Mouse (Mus musculus): ENCODE measurements around the gene Fam186b.

Fam186b gene

DNA sequence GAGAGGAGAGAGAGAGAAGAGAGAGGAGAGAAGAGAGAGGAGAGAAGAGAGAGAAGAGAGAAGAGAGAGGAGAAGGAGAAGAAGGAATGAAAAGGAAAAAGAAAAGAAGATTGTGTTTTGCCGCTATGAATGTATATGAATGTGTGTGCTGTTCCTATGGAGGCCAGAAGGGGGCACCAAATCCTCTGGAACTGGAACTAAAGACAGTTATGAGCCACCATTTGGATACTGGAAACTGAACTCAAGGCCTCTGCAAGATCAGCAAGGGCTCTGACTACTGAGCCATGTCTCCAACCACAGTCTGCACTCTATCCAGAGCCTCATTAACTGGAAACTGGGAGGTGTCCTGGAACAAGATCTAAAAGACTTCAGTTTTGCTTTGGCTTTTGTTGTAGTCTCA is 31.3 kb upstream of the Fam186b start:
- peaks cover 12% of the 10 kb centered on the region for H3K4me1 ChIP-seq (replicated peaks; ENCODE audit: low read depth, low read length)

DNA sequence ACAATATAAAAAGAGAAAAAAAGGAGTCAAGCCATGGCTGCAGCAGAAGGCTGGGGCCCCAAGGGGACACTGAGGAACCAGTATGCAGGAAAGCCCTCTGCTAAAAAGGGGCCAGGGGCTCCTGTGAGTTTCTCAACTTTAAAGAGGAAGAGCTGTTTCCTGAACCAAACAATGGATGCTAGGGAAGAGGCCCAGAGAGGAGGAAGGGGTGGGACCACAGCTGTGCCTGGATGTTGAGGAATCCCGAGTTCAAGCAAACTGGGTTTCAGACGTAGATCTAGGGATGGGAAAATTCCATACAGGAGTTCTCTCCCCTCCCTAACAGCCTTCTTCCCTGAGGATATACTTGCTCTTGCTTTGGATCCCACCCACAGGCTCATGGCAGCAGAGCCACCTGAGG is 30.7 kb upstream of the Fam186b start:
- Histone ChIP-seq H3K4me3 (replicated peaks; ENCODE audit: low read length) (no peak overlapping the region), H3K27me3 (ENCODE audit: insufficient read depth, low read length) (no peaks in the 10 kb centered on the region), H3K9me3 (ENCODE audit: low read length) (no peaks in the 10 kb centered on the region), H3K36me3 (ENCODE audit: insufficient read depth, low read length) (peaks cover 81% of the 10 kb centered on the region), H3K4me1 (replicated peaks; ENCODE audit: low read depth, low read length) (peaks cover 12% of the 10 kb centered on the region)
- TF ChIP-seq CTCF (conservative IDR thresholded peaks at IDR 0.05; ENCODE audit: low read length) (no peak), POU5F1 (IDR thresholded peaks at IDR 0.05; ENCODE audit: borderline replicate concordance, low read length) (no peak), NANOG (IDR thresholded peaks at IDR 0.05; ENCODE audit: borderline replicate concordance, low read length) (no peak)

More for the DNA sequence above, 31.3 kb upstream of the Fam186b start:
- no peaks in the 10 kb centered on the region for H3K9me3 ChIP-seq (ENCODE audit: low read length)
- H3K4me3 ChIP-seq (replicated peaks; ENCODE audit: low read length) = no peak overlapping the region
- TF ChIP-seq CTCF (conservative IDR thresholded peaks at IDR 0.05; ENCODE audit: low read length) (peak; percentile 91), NANOG (IDR thresholded peaks at IDR 0.05; ENCODE audit: borderline replicate concordance, low read length) (no peak)
- no peaks in the 10 kb centered on the region for H3K27me3 ChIP-seq (ENCODE audit: insufficient read depth, low read length)
- peaks cover 80% of the 10 kb centered on the region for H3K36me3 ChIP-seq (ENCODE audit: insufficient read depth, low read length)

DNA sequence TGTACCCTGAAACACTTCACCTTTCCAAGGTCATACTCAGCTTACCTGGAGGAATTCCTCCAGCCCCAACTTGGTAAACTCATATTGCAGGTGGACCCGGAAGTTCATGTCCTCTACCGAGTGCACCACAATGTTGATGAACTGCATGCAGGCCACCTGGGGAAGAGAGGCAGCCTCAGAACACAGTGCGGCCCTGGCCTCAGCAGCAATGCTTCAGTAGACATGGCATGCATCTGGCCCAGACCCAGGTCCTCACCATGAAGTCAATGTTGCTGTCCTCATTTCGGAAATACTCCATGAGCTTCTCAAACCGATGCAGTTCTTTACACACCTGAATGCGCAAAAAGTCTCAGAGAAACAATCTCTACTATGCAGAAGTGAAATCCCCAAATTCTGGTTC is 29.9 kb upstream of the Fam186b start:
- TF ChIP-seq CTCF (conservative IDR thresholded peaks at IDR 0.05; ENCODE audit: low read length) (no peak), POU5F1 (IDR thresholded peaks at IDR 0.05; ENCODE audit: borderline replicate concordance, low read length) (no peak), NANOG (IDR thresholded peaks at IDR 0.05; ENCODE audit: borderline replicate concordance, low read length) (no peak)

DNA sequence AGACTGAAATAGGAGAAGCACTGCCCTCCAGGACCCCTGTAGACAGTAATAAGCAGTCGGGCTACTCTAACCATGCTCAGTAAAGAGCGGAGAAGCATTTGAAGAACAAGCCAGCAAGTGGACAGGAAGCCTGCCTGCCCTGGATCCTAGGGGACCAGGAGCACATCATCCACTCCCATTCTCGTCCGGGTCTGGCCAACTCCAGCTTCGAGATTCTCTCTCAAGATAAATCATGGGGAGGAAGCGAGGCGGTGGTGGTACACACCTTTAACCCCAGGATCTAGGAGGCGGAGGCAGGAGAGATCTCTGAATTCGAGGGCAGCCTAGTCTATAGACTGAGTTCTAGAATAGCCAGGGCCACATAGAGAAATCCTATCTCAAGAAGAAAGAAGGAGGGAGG is 28.5 kb upstream of the Fam186b start:
- Histone ChIP-seq H3K9me3 (ENCODE audit: low read length) (no peaks in the 10 kb centered on the region), H3K4me1 (replicated peaks; ENCODE audit: low read depth, low read length) (peaks cover 12% of the 10 kb centered on the region), H3K4me3 (replicated peaks; ENCODE audit: low read length) (no peak overlapping the region), H3K36me3 (ENCODE audit: insufficient read depth, low read length) (peaks cover 89% of the 10 kb centered on the region), H3K27me3 (ENCODE audit: insufficient read depth, low read length) (no peaks in the 10 kb centered on the region)
- no peak for TF ChIP-seq POU5F1 (IDR thresholded peaks at IDR 0.05; ENCODE audit: borderline replicate concordance, low read length)
- no peak for TF ChIP-seq NANOG (IDR thresholded peaks at IDR 0.05; ENCODE audit: borderline replicate concordance, low read length)
- no peak for TF ChIP-seq CTCF (conservative IDR thresholded peaks at IDR 0.05; ENCODE audit: low read length)

More for the DNA sequence above, 29.9 kb upstream of the Fam186b start:
- H3K27me3 ChIP-seq (ENCODE audit: insufficient read depth, low read length) = no peaks in the 10 kb centered on the region
- no peaks in the 10 kb centered on the region for H3K9me3 ChIP-seq (ENCODE audit: low read length)
- H3K4me3 ChIP-seq (replicated peaks; ENCODE audit: low read length) = no peak overlapping the region
- peaks cover 12% of the 10 kb centered on the region for H3K4me1 ChIP-seq (replicated peaks; ENCODE audit: low read depth, low read length)
- peaks cover 88% of the 10 kb centered on the region for H3K36me3 ChIP-seq (ENCODE audit: insufficient read depth, low read length)

DNA sequence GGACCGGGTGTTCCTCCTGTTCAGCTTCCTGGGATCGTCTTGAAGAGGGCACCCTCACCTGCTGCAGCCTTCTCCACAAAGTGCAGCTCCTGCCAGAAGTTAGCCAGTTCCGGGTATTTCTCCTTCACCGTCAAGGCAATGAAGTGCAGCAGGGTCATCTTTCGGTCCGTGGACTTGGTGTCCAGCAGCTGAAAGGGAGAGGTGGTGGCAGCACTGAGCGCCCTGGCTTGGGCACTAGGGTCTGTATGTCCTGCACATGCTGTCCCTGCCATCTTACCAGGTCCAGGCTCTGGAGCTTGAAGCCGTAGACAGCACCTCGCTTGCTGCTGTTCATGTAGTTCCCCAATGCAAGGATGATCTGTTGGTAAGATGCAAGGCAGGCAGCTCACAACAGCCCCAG is 25.3 kb upstream of the Fam186b start:
- Histone ChIP-seq H3K4me1 (replicated peaks; ENCODE audit: low read depth, low read length) (peaks cover 33% of the 10 kb centered on the region), H3K4me3 (replicated peaks; ENCODE audit: low read length) (no peak overlapping the region), H3K9me3 (ENCODE audit: low read length) (no peaks in the 10 kb centered on the region), H3K27me3 (ENCODE audit: insufficient read depth, low read length) (no peaks in the 10 kb centered on the region), H3K36me3 (ENCODE audit: insufficient read depth, low read length) (peaks cover 99% of the 10 kb centered on the region)
- TF ChIP-seq POU5F1 (IDR thresholded peaks at IDR 0.05; ENCODE audit: borderline replicate concordance, low read length) (no peak), NANOG (IDR thresholded peaks at IDR 0.05; ENCODE audit: borderline replicate concordance, low read length) (no peak), CTCF (conservative IDR thresholded peaks at IDR 0.05; ENCODE audit: low read length) (no peak)

DNA sequence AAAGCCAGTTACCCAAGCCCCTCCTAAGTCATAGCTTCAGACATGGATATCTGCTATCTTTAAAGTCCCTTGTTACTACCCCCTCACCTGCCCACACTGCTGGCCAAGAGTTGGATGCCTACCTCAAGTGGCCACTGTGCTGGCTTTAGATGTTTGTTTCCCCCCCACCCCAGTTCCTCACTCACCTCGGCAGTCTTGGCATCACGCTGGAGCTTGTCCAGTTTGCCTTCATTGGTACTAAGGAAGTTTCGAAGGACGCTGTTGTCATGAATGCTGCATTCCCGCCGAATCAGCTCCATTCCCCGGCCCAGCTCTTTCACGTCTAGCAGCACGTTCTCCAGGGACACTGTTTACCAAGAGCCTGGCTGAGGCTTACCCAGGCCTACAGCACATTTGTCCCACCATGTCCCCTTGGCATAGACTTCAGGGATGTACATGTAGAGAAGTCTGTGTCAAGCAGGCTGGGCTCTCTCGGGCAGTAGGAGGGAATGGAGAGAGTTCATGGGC is 24.5 kb upstream of the Fam186b start:
- no peak for TF ChIP-seq CTCF (conservative IDR thresholded peaks at IDR 0.05; ENCODE audit: low read length)
- no peak for TF ChIP-seq NANOG (IDR thresholded peaks at IDR 0.05; ENCODE audit: borderline replicate concordance, low read length)
- no peak for TF ChIP-seq POU5F1 (IDR thresholded peaks at IDR 0.05; ENCODE audit: borderline replicate concordance, low read length)
- no peak overlapping the region for H3K4me3 ChIP-seq (replicated peaks; ENCODE audit: low read length)
- H3K4me1 ChIP-seq (replicated peaks; ENCODE audit: low read depth, low read length) = peaks cover 40% of the 10 kb centered on the region
- H3K27me3 ChIP-seq (ENCODE audit: insufficient read depth, low read length) = no peaks in the 10 kb centered on the region
- no peaks in the 10 kb centered on the region for H3K9me3 ChIP-seq (ENCODE audit: low read length)
- H3K36me3 ChIP-seq (ENCODE audit: insufficient read depth, low read length) = peaks cover 99% of the 10 kb centered on the region

DNA sequence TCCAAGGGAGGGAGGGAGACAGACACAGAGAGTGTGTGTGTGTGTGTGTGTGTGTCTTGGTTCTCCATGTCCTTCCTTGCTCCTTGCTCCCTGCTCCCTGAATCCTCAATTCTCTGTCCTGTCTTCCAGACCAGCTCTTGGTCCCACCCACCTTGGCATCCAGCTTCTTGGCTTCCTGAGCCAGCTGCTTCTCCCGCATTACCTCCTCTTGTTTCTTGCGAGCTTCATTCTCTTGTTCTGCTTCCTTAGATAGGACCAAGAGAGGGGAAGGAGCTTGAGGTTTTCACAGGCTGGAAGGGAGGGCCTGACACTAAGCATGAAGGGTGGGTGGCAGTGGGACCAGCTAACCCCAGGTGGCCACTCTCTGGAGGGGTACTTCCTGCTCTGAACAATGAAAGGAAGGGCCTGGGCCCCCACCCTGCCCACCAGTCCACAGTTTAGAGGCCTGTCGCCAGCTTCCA is 23.8 kb upstream of the Fam186b start:
- no peak for TF ChIP-seq CTCF (conservative IDR thresholded peaks at IDR 0.05; ENCODE audit: low read length)
- no peak for TF ChIP-seq NANOG (IDR thresholded peaks at IDR 0.05; ENCODE audit: borderline replicate concordance, low read length)
- no peak for TF ChIP-seq POU5F1 (IDR thresholded peaks at IDR 0.05; ENCODE audit: borderline replicate concordance, low read length)
- Histone ChIP-seq H3K4me3 (replicated peaks; ENCODE audit: low read length) (no peak overlapping the region), H3K9me3 (ENCODE audit: low read length) (no peaks in the 10 kb centered on the region), H3K27me3 (ENCODE audit: insufficient read depth, low read length) (no peaks in the 10 kb centered on the region), H3K4me1 (replicated peaks; ENCODE audit: low read depth, low read length) (peaks cover 48% of the 10 kb centered on the region), H3K36me3 (ENCODE audit: insufficient read depth, low read length) (peaks cover 99% of the 10 kb centered on the region)

DNA sequence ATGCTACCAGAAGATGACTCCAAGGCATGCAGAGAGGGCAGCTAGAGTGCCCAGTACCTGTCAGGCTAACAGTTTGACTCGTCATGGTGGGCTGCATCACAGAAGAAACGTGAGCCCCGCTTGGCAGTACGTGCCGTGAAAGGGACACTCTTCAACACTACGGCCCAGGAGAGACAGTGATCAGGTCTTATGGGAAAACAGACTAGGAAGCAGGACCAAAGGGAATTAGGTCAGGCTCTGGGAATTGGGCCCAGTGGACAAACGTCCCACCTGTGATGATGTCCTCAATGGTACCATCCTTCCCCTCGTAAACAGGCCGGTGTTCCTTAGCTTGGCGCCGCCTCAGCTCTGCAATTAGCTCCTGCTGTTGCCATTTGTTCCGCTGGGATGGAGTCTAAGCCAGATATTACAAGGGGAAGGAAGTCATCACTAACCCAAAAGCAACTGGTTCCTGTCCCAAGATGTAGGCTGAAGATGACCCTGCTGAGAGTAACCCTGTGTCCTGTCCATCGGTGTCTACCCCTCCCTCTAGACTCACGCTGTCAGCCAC is 23.2 kb upstream of the Fam186b start:
- Histone ChIP-seq H3K4me1 (replicated peaks; ENCODE audit: low read depth, low read length) (peaks cover 51% of the 10 kb centered on the region), H3K9me3 (ENCODE audit: low read length) (no peaks in the 10 kb centered on the region), H3K4me3 (replicated peaks; ENCODE audit: low read length) (no peak overlapping the region), H3K36me3 (ENCODE audit: insufficient read depth, low read length) (peaks cover 99% of the 10 kb centered on the region), H3K27me3 (ENCODE audit: insufficient read depth, low read length) (no peaks in the 10 kb centered on the region)
- no peak for TF ChIP-seq NANOG (IDR thresholded peaks at IDR 0.05; ENCODE audit: borderline replicate concordance, low read length)

DNA sequence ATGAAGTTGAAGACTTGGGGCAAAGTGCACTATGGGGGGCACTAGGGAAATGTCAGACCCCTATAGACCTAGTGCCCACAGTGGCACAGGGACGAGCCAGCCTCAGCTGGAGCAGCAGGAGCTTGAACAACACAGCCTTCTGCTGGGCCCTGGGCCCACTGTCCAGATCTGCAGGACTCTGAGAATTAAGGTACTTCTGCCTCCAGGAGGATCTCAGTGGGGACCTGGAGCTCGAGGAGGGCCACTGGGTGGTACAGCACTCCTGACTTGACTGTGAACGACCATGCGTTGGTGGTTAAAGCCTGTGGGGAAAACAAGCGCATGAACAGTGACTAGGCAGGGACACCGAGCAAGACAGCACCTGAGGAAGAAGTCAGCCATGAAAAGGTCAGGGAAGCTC is 22.4 kb upstream of the Fam186b start:
- H3K36me3 ChIP-seq (ENCODE audit: insufficient read depth, low read length) = peaks cover 99% of the 10 kb centered on the region
- H3K9me3 ChIP-seq (ENCODE audit: low read length) = no peaks in the 10 kb centered on the region
- H3K4me1 ChIP-seq (replicated peaks; ENCODE audit: low read depth, low read length) = peaks cover 47% of the 10 kb centered on the region
- no peak overlapping the region; the same call in 1 of the 2 replicates for H3K4me3 ChIP-seq (replicated peaks; ENCODE audit: low read length)
- no peak for TF ChIP-seq CTCF (conservative IDR thresholded peaks at IDR 0.05; ENCODE audit: low read length)
- TF ChIP-seq NANOG (IDR thresholded peaks at IDR 0.05; ENCODE audit: borderline replicate concordance, low read length) = no peak
- no peak for TF ChIP-seq POU5F1 (IDR thresholded peaks at IDR 0.05; ENCODE audit: borderline replicate concordance, low read length)
- H3K27me3 ChIP-seq (ENCODE audit: insufficient read depth, low read length) = no peaks in the 10 kb centered on the region
